13 mouse cellular contexts compared by ENCODE assay signal in the genomic region with DNA sequence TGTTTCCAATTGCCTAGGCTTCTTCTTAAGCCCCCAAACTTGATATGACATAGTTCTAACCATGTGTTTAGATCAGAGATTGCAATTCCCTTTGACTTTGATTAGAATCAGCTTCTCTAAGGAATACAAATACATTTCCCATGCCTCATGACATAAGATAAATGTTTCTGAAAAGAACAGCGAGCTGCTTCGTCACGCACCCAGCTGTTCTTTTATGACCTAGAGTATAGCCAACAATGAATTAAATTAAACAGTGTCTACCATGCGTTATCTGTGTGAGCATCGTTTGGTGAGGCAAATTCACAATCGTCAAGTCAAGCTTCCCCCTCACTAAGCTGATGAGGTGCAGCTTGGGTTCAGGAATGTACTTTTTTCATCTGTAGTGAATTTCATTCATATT.
"Had no signal": no experiment of that assay in that cellular context is flagged by ENCODE, and none has a peak within 500 bp of the region (broad histone marks: within the 10 kb centered on the region; RNA-seq: fewer than 3 reads in every experiment).

No protein-coding gene starts in this region.

- H3K36me3 ChIP-seq: limb, embryonic 10.5 days; liver, embryonic 15.5 days; neural tube, embryonic 13.5 days; stomach, embryonic 15.5 days had no signal

- H3K4me2 ChIP-seq: liver, embryonic 11.5 days; liver, embryonic 15.5 days; neural tube, embryonic 13.5 days; stomach, embryonic 15.5 days had no signal

- H3K4me3 ChIP-seq: limb, embryonic 10.5 days; liver, embryonic 15.5 days; neural tube, embryonic 13.5 days; stomach, embryonic 15.5 days had no signal

- H3K4me1 ChIP-seq: limb, embryonic 10.5 days; liver, embryonic 15.5 days; stomach, embryonic 15.5 days had no signal

- H3K27ac ChIP-seq: limb, embryonic 10.5 days; liver, embryonic 15.5 days; neural tube, embryonic 13.5 days; stomach, embryonic 15.5 days had no signal

- H3K9ac ChIP-seq: liver, embryonic 15.5 days; neural tube, embryonic 13.5 days; stomach, embryonic 15.5 days had no signal

- DNase-seq: kidney, adult 11 months; kidney, adult 9 months; kidney, postnatal 10 days; lung, adult 2 months; lung, postnatal 36 days; right cerebral cortex, postnatal 14 days; thymus, postnatal 4 days had no signal

- H3K9me3 ChIP-seq: limb, embryonic 10.5 days; liver, embryonic 15.5 days; neural tube, embryonic 13.5 days; stomach, embryonic 15.5 days had no signal

- ATAC-seq: lung, postnatal 0 days had no signal

- H3K27me3 ChIP-seq: liver, embryonic 15.5 days; neural tube, embryonic 13.5 days; stomach, embryonic 15.5 days had no signal
